Mouse (Mus musculus): ENCODE data around the gene Adig. TPM values are rescaled to one million over a fixed set of nuclear protein-coding genes. Genes with fewer than 3 reads are reported as not detected.

The Adig gene
- polyA plus RNA-seq, 1 experiment from 2014 or later: not detected

DNA sequence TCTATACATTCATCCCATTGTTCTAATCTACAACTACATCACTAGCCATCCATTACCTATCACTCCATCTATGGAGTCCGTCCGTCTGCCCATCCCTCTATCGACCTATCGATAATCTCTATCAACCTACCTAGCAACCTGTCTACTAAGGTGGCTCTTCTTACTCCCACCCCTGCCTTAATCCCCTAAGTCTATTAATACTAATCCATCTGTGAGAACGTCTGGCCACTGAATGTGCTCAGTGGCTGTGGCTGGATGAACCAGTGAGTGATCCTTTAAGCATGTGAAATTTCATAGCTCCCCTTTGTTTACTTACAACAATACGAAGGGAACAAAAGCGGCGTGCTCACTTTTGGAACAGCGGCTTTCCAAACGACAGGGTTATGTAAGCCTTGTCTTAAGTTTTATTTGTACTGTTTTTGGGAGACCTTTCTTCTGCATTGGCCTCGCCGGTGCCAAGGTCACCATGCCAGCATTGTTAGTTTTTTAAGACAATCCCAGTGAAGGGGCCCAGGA, 11.5 kb downstream of the Adig start:
- no peak for ATAC-seq
- Histone ChIP-seq H3K27ac (ENCODE audit: low read depth, low read length) (no peak overlapping the region), H3K27me3 (replicated peaks; ENCODE audit: control insufficient read depth, insufficient read depth, low read length) (no peaks in the 10 kb centered on the region), H3K4me2 (replicated peaks; ENCODE audit: low read depth) (no peak overlapping the region), H3K4me3 (ENCODE audit: low read depth, low read length) (no peak overlapping the region), H3K9me3 (ENCODE audit: control insufficient read depth) (no peaks in the 10 kb centered on the region), H3K9ac (ENCODE audit: low read depth, low read length) (no peak overlapping the region), H3K4me1 (replicated peaks; ENCODE audit: control insufficient read depth, insufficient read depth, low read length) (no peaks in the 10 kb centered on the region), H3K36me3 (ENCODE audit: control insufficient read depth, insufficient read depth) (no peaks in the 10 kb centered on the region)
- WGBS: 76% methylated on average over 12 of the region's 12 CpGs
- no peak for TF ChIP-seq CTCF (IDR thresholded peaks at IDR 0.05; ENCODE audit: low read depth)

DNA sequence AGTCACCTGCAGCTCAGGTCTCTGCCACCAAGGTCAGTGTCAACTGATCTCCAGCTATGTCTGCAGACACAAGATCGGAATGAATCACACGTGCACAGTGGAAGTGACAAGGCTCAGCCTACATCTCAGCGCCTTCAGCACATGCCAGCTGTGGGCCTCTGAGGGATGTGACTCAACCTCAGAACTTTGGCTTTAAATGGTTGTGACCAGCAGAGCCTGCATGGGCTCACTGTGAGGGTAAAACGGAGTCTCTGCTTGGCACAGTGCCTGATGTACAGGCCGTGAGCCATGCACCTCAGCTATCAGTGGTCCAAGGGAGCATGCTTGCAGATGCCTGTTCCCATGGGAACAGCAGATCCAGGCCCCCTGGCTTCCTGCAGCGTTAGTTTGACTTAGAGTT, 16.2 kb downstream of the Adig start:
- Histone ChIP-seq H3K9me3 (ENCODE audit: control insufficient read depth) (no peaks in the 10 kb centered on the region), H3K27me3 (replicated peaks; ENCODE audit: control insufficient read depth, insufficient read depth, low read length) (no peaks in the 10 kb centered on the region), H3K4me1 (replicated peaks; ENCODE audit: control insufficient read depth, insufficient read depth, low read length) (no peaks in the 10 kb centered on the region), H3K36me3 (ENCODE audit: control insufficient read depth, insufficient read depth) (no peaks in the 10 kb centered on the region), H3K4me3 (ENCODE audit: low read depth, low read length) (no peak overlapping the region), H3K9ac (ENCODE audit: low read depth, low read length) (no peak overlapping the region), H3K27ac (ENCODE audit: low read depth, low read length) (no peak overlapping the region), H3K4me2 (replicated peaks; ENCODE audit: low read depth) (no peak overlapping the region)
- no peak for TF ChIP-seq CTCF (IDR thresholded peaks at IDR 0.05; ENCODE audit: low read depth)
- ATAC-seq: no peak
- WGBS: 60% methylated on average over 6 of the region's 6 CpGs

DNA sequence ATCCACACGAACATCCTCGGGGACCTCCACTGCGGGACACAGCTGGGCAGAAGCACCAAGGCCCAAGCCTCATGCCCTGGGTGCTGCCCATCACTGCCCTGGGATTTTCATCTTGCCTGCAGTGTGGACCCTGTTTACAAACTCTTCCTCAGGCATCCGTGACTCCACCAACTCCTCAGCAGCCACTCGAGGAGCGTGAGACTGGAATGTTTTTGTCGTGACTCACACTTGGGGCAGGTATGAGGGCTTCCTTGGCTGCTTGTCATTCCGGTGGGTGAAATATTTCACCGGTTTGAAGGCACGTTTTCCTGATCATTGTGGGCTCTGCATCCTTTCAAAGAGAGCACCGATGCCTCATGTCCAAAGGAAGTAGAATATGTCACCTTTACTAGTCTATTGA, 16.7 kb downstream of the Adig start:
- ATAC-seq: no peak
- H3K9ac ChIP-seq (ENCODE audit: low read depth, low read length): no peak overlapping the region
- WGBS: 62% methylated on average over 11 of the region's 11 CpGs
- no peak overlapping the region for H3K4me2 ChIP-seq (replicated peaks; ENCODE audit: low read depth)
- H3K4me3 ChIP-seq (ENCODE audit: low read depth, low read length): no peak overlapping the region
- H3K27ac ChIP-seq (ENCODE audit: low read depth, low read length): no peak overlapping the region
- no peaks in the 10 kb centered on the region for H3K27me3 ChIP-seq (replicated peaks; ENCODE audit: control insufficient read depth, insufficient read depth, low read length)
- no peak for TF ChIP-seq CTCF (IDR thresholded peaks at IDR 0.05; ENCODE audit: low read depth)
- H3K36me3 ChIP-seq (ENCODE audit: control insufficient read depth, insufficient read depth): no peaks in the 10 kb centered on the region
- H3K9me3 ChIP-seq (ENCODE audit: control insufficient read depth): no peaks in the 10 kb centered on the region
- no peaks in the 10 kb centered on the region for H3K4me1 ChIP-seq (replicated peaks; ENCODE audit: control insufficient read depth, insufficient read depth, low read length)

DNA sequence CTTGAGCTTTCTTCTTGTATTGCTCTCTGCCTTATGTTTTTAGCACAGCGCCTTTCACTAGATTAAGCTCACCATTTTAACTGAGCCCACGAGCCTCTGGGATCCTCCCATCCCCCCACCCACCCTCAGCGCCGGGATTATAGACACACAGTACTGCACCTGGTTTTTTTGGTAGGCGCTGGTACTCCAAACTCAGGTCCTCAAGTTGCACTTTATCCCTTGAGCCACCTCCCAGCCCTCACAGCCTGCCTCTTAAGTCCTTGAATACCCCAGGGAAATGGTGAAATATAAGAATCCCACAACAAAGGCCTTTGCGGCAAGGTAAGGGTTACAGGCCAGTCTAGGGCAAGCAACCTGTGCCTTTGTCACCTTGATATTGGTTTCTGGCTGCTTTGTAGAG, 17.4 kb downstream of the Adig start:
- H3K4me2 ChIP-seq (replicated peaks; ENCODE audit: low read depth): no peak overlapping the region
- H3K27me3 ChIP-seq (replicated peaks; ENCODE audit: control insufficient read depth, insufficient read depth, low read length): no peaks in the 10 kb centered on the region
- no peak overlapping the region for H3K27ac ChIP-seq (ENCODE audit: low read depth, low read length)
- H3K9me3 ChIP-seq (ENCODE audit: control insufficient read depth): no peaks in the 10 kb centered on the region
- 74% methylated on average over 6 of the region's 6 CpGs for WGBS
- H3K4me3 ChIP-seq (ENCODE audit: low read depth, low read length): no peak overlapping the region
- no peak overlapping the region for H3K9ac ChIP-seq (ENCODE audit: low read depth, low read length)
- no peaks in the 10 kb centered on the region for H3K36me3 ChIP-seq (ENCODE audit: control insufficient read depth, insufficient read depth)
- H3K4me1 ChIP-seq (replicated peaks; ENCODE audit: control insufficient read depth, insufficient read depth, low read length): no peaks in the 10 kb centered on the region
- no peak for ATAC-seq
- no peak for TF ChIP-seq CTCF (IDR thresholded peaks at IDR 0.05; ENCODE audit: low read depth)

DNA sequence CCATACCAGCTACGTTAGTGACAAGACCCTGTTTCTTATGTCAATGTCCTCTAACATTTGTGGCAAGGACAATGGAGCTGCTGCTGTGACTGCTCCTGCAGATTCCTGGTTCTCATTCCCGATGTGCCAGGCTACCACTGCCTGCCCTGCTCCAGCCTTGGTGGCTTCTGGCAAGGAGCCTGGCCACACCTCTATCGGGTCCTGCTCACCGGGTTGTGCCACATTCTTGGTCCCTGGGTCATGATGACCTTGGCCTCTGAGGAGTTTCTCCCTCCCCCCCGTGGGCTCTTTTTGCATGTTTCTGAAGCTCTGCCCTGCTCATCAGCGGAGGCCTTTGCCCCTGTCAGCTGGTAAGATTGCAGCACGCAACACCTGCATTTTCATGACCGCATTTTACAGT, 20.6 kb downstream of the Adig start:
- no peak for TF ChIP-seq CTCF (IDR thresholded peaks at IDR 0.05; ENCODE audit: low read depth)
- Histone ChIP-seq H3K27ac (ENCODE audit: low read depth, low read length) (no peak overlapping the region), H3K4me1 (replicated peaks; ENCODE audit: control insufficient read depth, insufficient read depth, low read length) (no peaks in the 10 kb centered on the region), H3K36me3 (ENCODE audit: control insufficient read depth, insufficient read depth) (no peaks in the 10 kb centered on the region), H3K27me3 (replicated peaks; ENCODE audit: control insufficient read depth, insufficient read depth, low read length) (no peaks in the 10 kb centered on the region), H3K9ac (ENCODE audit: low read depth, low read length) (no peak overlapping the region), H3K4me2 (replicated peaks; ENCODE audit: low read depth) (no peak overlapping the region), H3K4me3 (ENCODE audit: low read depth, low read length) (no peak overlapping the region), H3K9me3 (ENCODE audit: control insufficient read depth) (no peaks in the 10 kb centered on the region)
- WGBS: 68% methylated on average over 8 of the region's 8 CpGs
- no peak for ATAC-seq

DNA sequence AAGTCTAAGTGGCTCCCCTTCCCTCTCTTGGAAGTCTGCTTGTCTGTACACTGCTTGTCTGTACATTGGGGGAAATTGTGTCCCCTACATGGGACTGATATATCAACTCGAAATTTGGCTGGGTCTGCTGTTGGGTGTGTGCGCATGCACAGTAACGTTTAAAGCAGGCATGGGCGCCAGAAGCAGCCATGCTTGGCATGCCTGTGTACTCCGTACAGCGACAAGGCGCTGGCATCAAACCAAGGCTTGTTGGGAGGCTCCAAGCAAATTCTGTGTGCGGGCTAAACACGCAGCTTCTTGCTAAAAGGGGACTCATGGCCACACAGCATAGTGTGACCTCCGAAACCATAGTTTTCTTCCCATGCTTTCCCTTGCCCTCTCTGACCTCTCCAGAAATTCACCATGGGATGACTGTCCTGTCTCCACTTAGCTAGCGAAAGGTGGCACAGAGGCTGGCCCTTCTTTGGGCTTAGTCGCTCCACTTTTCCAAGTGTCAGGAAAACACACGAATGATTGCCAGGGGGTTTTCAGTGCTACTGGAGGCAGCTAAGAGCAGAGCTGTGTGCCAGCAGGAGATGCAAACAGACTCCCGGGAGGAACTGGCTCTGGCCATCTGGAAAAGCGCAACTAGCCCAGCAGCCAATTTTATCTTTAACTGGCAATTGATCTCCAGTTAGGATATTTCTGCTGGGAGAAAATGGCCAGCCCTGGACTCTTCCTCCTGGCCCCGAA, 21.9 kb downstream of the Adig start:
- Histone ChIP-seq H3K9ac (ENCODE audit: low read depth, low read length) (no peak overlapping the region), H3K4me3 (ENCODE audit: low read depth, low read length) (no peak overlapping the region), H3K4me2 (replicated peaks; ENCODE audit: low read depth) (no peak overlapping the region), H3K27ac (ENCODE audit: low read depth, low read length) (no peak overlapping the region), H3K9me3 (ENCODE audit: control insufficient read depth) (no peaks in the 10 kb centered on the region), H3K36me3 (ENCODE audit: control insufficient read depth, insufficient read depth) (no peaks in the 10 kb centered on the region), H3K4me1 (replicated peaks; ENCODE audit: control insufficient read depth, insufficient read depth, low read length) (no peaks in the 10 kb centered on the region), H3K27me3 (replicated peaks; ENCODE audit: control insufficient read depth, insufficient read depth, low read length) (no peaks in the 10 kb centered on the region)
- no peak for ATAC-seq
- TF ChIP-seq CTCF (IDR thresholded peaks at IDR 0.05; ENCODE audit: low read depth): no peak
- WGBS: 82% methylated on average over 16 of the region's 16 CpGs
